Mouse (Mus musculus): Measurements from ENCODE around the gene Gm44511. TPM values are rescaled to one million over a fixed set of nuclear protein-coding genes. Genes with fewer than 3 reads are reported as not detected.
A peak's percentile ranks its signal among the peaks of the same experiment; 100 is the strongest.
"Not testable (repeated sequence)": the region's sequence is repeated elsewhere in the genome, so short reads cannot be mapped to it uniquely, and the experiment has no call there.

Gm44511 gene
- polyA plus RNA-seq, 1 experiment = not detected

DNA sequence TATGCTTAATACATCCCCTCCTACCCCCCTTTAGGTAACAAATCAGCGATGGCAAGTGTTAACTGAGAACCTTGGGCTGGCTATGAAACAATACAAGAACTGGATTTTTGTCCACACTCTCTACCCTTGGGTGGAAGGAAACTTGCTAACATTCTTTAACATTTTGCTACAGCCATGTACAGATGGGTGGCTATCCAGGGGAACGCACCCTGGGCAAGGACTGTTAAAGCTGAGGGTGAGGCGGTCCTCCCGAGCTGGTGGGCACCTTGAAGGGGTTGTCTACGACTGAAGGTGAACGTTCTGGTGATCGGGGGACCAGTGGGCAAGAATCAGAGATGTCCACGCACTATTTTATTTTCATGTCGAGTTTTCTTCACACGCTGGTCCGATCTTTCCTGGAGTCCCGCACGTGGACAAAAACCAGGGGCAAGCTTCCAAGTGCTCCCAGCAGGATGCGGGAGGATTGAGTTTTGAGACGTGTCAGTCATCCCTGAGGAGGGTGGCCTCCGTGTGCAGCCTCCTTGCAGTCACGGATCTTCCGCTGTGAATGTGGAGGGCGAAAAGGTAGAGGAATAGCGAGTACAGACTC lies 16.3 kb upstream of the Gm44511 start:
- no peak for TF ChIP-seq TCF3 (IDR thresholded peaks at IDR 0.05; ENCODE audit: insufficient read length, low read depth)
- TF ChIP-seq MYOG (IDR thresholded peaks at IDR 0.05; ENCODE audit: control insufficient read depth in 1 of 3, insufficient read depth in 1 of 3, insufficient read length in 2 of 3, low read depth in 2 of 3) = no peak
- no peak for TF ChIP-seq USF1 (IDR thresholded peaks at IDR 0.05; ENCODE audit: low read depth)
- TF ChIP-seq POLR2A (IDR thresholded peaks at IDR 0.05; ENCODE audit: insufficient read length, low read depth) = no peak
- no peak for TF ChIP-seq MYOD1 (IDR thresholded peaks at IDR 0.05; ENCODE audit: control insufficient read depth in 1 of 3, insufficient read length in 2 of 3, low read depth in 2 of 3)
- TF ChIP-seq E2F4 (IDR thresholded peaks at IDR 0.05; ENCODE audit: insufficient read depth) = no peak
- TF ChIP-seq POLR2AphosphoS2 (IDR thresholded peaks at IDR 0.05; ENCODE audit: insufficient read length, low read depth) = no peak
- no peak for TF ChIP-seq TCF12 (IDR thresholded peaks at IDR 0.05; ENCODE audit: insufficient read depth, poor library complexity, severe bottlenecking)
- TF ChIP-seq REST (IDR thresholded peaks at IDR 0.05; ENCODE audit: insufficient read depth, insufficient read length) = no peak
- TF ChIP-seq MAX (IDR thresholded peaks at IDR 0.05; ENCODE audit: low read depth) = no peak
- TF ChIP-seq CEBPB (IDR thresholded peaks at IDR 0.05; ENCODE audit: insufficient read depth, poor library complexity, severe bottlenecking) = no peak
- TF ChIP-seq SRF (IDR thresholded peaks at IDR 0.05; ENCODE audit: control insufficient read depth, insufficient read length, low read depth) = no peak
- Histone ChIP-seq H3K4me3 (peak overlapping the region; percentile 63), H3ac (ENCODE audit: control insufficient read depth, insufficient read length) (peak overlapping the region; percentile 70), H3K27me3 (ENCODE audit: control insufficient read depth, insufficient read depth, insufficient read length) (no peaks in the 10 kb centered on the region), H3K4me2 (ENCODE audit: low read depth) (peak overlapping the region; percentile 95), H3K36me3 (ENCODE audit: control insufficient read depth, insufficient read depth) (no peaks in the 10 kb centered on the region), H3K79me2 (ENCODE audit: control insufficient read depth, insufficient read depth) (no peaks in the 10 kb centered on the region)

DNA sequence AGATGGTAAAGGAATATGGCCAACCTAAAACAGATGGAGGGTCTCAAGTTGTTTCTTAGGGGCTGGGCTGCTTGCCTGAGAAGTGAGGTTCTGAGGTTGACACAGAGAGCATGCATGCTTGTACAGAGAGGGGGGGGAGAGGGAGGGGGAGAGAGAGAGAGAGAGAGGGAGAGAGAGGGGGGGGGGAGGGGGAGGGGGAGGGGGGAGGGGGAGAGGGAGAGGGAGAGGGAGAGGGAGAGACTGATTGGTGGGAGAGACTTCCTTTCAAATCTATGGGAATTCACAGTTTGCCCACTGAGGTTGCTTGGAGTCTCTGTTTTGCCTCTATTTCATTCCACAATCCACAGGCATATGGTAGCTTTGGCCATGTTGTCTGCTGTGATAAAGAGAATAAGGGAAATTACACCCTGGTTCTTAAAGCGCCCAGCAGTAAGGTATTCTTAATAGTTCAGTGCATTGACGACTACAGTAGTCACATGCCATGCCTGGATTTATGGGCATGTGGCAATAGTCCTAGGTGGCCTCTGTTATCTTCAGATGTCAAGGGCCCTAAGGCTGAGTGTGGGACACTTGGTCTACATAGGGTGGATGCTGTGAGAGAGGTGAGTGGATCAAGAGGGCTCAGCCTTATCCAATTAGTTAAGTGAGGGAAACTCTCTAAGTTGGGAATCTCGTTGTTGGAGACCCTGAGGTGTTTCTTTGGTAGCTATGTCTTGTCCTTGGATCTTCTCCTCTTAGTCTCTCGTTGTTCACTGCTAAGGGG lies 15.4 kb upstream of the Gm44511 start:
- Histone ChIP-seq H3K36me3 (ENCODE audit: control insufficient read depth, insufficient read depth) (no peaks in the 10 kb centered on the region), H3K4me2 (ENCODE audit: low read depth) (peak overlapping the region; percentile 95), H3K4me3 (peak overlapping the region; percentile 63), H3K27me3 (ENCODE audit: control insufficient read depth, insufficient read depth, insufficient read length) (no peaks in the 10 kb centered on the region), H3ac (ENCODE audit: control insufficient read depth, insufficient read length) (no peak overlapping the region), H3K79me2 (ENCODE audit: control insufficient read depth, insufficient read depth) (no peaks in the 10 kb centered on the region)
- no peak for TF ChIP-seq E2F4 (IDR thresholded peaks at IDR 0.05; ENCODE audit: insufficient read depth)
- no peak for TF ChIP-seq POLR2A (IDR thresholded peaks at IDR 0.05; ENCODE audit: insufficient read length, low read depth)
- TF ChIP-seq MYOD1 (IDR thresholded peaks at IDR 0.05; ENCODE audit: control insufficient read depth in 1 of 3, insufficient read length in 2 of 3, low read depth in 2 of 3) = no peak

DNA sequence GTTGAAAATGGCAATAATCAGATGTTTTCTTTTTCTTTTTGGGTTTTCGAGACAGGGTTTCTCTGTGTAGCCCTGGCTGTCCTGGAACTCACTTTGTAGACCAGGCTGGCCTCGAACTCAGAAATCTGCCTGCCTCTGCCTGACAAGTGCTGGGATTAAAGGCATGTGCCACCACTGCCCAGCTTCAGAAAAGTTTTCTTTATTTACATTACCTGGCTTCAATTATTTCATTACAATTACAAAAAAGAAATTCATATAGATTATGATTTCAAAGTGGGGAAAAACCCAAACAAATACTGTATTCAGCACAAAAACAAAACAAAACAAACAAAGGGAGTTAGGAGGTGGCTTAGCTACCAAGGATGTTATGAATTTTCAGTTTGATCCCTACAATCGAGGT lies 14.6 kb upstream of the Gm44511 start:
- not testable (repeated sequence) for H3K4me2 ChIP-seq (ENCODE audit: low read depth); H3K79me2 ChIP-seq (ENCODE audit: control insufficient read depth, insufficient read depth); H3ac ChIP-seq (ENCODE audit: control insufficient read depth, insufficient read length); H3K27me3 ChIP-seq (ENCODE audit: control insufficient read depth, insufficient read depth, insufficient read length); H3K36me3 ChIP-seq (ENCODE audit: control insufficient read depth, insufficient read depth); H3K4me3 ChIP-seq

DNA sequence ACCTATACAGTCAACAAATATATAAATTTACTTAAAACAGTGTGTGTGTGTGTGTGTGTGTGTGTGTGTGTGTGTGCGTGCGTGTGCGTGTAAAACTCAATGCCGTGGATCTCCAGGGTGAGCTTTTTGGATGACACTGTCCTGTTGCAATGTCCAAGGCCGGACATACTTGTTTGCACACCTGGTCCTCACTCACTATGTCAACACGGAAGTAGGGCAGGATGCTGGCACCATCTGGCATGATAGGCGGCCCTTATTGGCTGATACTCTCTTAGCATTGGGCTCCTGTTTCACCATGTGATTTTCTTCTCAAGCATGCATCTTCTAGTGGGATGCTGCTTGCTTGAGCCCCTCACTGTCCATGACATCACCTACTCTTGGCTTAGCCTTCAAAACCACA lies 13.8 kb upstream of the Gm44511 start:
- peak overlapping the region; percentile 70 for H3K4me3 ChIP-seq
- no peaks in the 10 kb centered on the region for H3K27me3 ChIP-seq (ENCODE audit: control insufficient read depth, insufficient read depth, insufficient read length)
- H3ac ChIP-seq (ENCODE audit: control insufficient read depth, insufficient read length) = no peak overlapping the region
- H3K4me2 ChIP-seq (ENCODE audit: low read depth) = peak overlapping the region; percentile 87
- no peak for TF ChIP-seq POLR2AphosphoS2 (IDR thresholded peaks at IDR 0.05; ENCODE audit: insufficient read length, low read depth)
- no peak for TF ChIP-seq MAX (IDR thresholded peaks at IDR 0.05; ENCODE audit: low read depth)
- TF ChIP-seq POLR2A (IDR thresholded peaks at IDR 0.05; ENCODE audit: insufficient read length, low read depth) = no peak
- TF ChIP-seq USF1 (IDR thresholded peaks at IDR 0.05; ENCODE audit: low read depth) = no peak
- no peak for TF ChIP-seq MYOG (IDR thresholded peaks at IDR 0.05; ENCODE audit: control insufficient read depth in 1 of 3, insufficient read depth in 1 of 3, insufficient read length in 2 of 3, low read depth in 2 of 3)
- no peak for TF ChIP-seq TCF12 (IDR thresholded peaks at IDR 0.05; ENCODE audit: insufficient read depth, poor library complexity, severe bottlenecking)
- no peak for TF ChIP-seq MYOD1 (IDR thresholded peaks at IDR 0.05; ENCODE audit: control insufficient read depth in 1 of 3, insufficient read length in 2 of 3, low read depth in 2 of 3)
- no peak for TF ChIP-seq E2F4 (IDR thresholded peaks at IDR 0.05; ENCODE audit: insufficient read depth)
- TF ChIP-seq CEBPB (IDR thresholded peaks at IDR 0.05; ENCODE audit: insufficient read depth, poor library complexity, severe bottlenecking) = no peak
- no peak for TF ChIP-seq REST (IDR thresholded peaks at IDR 0.05; ENCODE audit: insufficient read depth, insufficient read length)
- TF ChIP-seq TCF3 (IDR thresholded peaks at IDR 0.05; ENCODE audit: insufficient read length, low read depth) = no peak
- no peak for TF ChIP-seq SRF (IDR thresholded peaks at IDR 0.05; ENCODE audit: control insufficient read depth, insufficient read length, low read depth)
- no peaks in the 10 kb centered on the region for H3K36me3 ChIP-seq (ENCODE audit: control insufficient read depth, insufficient read depth)
- no peaks in the 10 kb centered on the region for H3K79me2 ChIP-seq (ENCODE audit: control insufficient read depth, insufficient read depth)

DNA sequence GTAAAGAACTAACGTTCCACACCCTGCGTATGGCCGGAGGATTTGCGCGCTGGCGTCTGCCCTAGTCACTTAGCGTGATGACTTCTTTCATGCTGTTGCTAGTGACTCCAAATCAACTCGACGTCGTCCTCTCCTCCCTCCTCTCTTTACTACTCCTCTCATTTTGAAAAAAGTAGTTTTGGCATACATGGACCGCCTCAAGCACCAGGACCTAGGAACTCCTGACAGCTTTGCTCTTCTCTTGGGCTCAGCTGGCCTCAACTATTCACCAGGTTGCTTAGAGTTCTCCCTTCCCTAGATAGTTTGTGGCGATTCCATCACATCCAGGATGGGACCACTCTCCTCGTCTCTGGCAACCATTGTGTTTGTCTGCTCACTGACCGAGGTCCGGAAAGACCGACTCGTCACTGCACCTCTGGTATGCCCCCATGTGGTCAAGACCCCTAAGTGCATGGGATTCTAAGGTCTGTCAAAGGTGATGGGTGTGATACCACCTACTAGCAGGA lies 13.2 kb upstream of the Gm44511 start:
- TF ChIP-seq POLR2AphosphoS2 (IDR thresholded peaks at IDR 0.05; ENCODE audit: insufficient read length, low read depth) (no peak), POLR2A (IDR thresholded peaks at IDR 0.05; ENCODE audit: insufficient read length, low read depth) (peak; percentile 51), MAX (IDR thresholded peaks at IDR 0.05; ENCODE audit: low read depth) (no peak)
- Histone ChIP-seq H3K4me3 (peak overlapping the region; percentile 70), H3K36me3 (ENCODE audit: control insufficient read depth, insufficient read depth) (no peaks in the 10 kb centered on the region)

More for the DNA sequence above, 13.2 kb upstream of the Gm44511 start:
- peak overlapping the region; percentile 87 for H3K4me2 ChIP-seq (ENCODE audit: low read depth)
- no peaks in the 10 kb centered on the region for H3K27me3 ChIP-seq (ENCODE audit: control insufficient read depth, insufficient read depth, insufficient read length)
- H3ac ChIP-seq (ENCODE audit: control insufficient read depth, insufficient read length) = peak overlapping the region; percentile 69
- H3K79me2 ChIP-seq (ENCODE audit: control insufficient read depth, insufficient read depth) = no peaks in the 10 kb centered on the region
